Mouse (Mus musculus): ENCODE data around the gene Stx1b. TPM values are rescaled to one million over a fixed set of nuclear protein-coding genes. Genes with fewer than 3 reads are reported as not detected.

Stx1b gene
- total and polyA plus RNA-seq, 3 experiments, result 0.77 to 3.8 (median 1.1) TPM

DNA sequence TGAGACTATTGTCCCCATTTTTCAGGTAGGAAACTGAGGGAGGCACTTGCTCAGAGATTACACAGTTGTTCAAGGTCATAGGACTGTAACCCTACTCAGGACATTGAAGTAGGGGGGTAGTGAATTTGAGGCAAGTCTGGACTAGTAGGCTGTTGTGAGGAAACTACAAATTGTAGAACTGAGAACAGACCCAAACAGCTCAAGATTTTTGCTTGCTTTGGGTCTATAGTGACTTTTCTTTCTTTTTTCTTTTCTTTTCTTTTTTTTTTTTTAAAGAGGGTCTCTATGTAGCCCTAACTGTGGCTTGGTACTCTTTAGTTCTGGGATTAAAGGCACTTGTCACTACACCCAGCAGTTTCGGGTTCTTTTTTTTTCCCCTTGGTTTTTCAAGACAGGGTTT, 51.8 kb downstream of the Stx1b start:
- WGBS, result 88% methylated on average over 1 of the region's 1 CpGs
- Histone ChIP-seq H3K4me1 (ENCODE audit: control insufficient read depth, insufficient read depth, low read length) (peaks cover 4% of the 10 kb centered on the region; the same call in 1 of the 2 replicates), H3K27me3 (ENCODE audit: control insufficient read depth, insufficient read depth, low read length) (no peaks in the 10 kb centered on the region), H3K9ac (ENCODE audit: low read depth, low read length) (no peak overlapping the region), H3K27ac (no peak overlapping the region), H3K36me3 (ENCODE audit: control insufficient read depth, insufficient read depth, low read length) (no peaks in the 10 kb centered on the region), H3K4me3 (no peak overlapping the region), H3K79me2 (replicated peaks; ENCODE audit: control insufficient read depth, insufficient read depth, low read length) (no peaks in the 10 kb centered on the region)
- DNase-seq, result no peak
- no peak for TF ChIP-seq EP300 (IDR thresholded peaks at IDR 0.05; ENCODE audit: insufficient read depth, low read depth, low read length)
- no peak for TF ChIP-seq POLR2A (IDR thresholded peaks at IDR 0.05; ENCODE audit: insufficient read depth, low read depth, low read length)
- no peak for TF ChIP-seq CTCF (IDR thresholded peaks at IDR 0.05)
- intact Hi-C loops (cut with DNase I), result no loop called here

DNA sequence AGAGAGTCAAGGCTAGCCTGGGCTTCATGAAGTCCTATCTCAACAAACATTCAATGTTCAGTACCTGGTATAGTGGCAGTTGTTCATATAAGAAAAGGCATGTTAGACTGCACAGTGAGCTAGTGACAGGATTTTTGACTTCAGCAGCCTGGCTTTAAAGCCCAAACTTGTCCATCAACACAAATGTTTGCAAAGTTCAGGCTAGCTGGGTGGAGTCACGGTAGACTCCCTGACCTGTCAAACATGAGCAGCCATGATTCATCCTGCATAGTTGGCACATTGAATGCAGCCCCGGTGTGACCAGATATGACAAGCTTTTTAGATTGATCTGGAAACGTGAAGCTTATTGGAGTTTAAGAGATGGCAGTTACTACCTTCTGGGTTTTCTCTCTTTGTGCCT, 52.3 kb downstream of the Stx1b start:
- intact Hi-C loops (cut with DNase I), result no loop called here
- WGBS, result 47% methylated on average over 3 of the region's 3 CpGs

DNA sequence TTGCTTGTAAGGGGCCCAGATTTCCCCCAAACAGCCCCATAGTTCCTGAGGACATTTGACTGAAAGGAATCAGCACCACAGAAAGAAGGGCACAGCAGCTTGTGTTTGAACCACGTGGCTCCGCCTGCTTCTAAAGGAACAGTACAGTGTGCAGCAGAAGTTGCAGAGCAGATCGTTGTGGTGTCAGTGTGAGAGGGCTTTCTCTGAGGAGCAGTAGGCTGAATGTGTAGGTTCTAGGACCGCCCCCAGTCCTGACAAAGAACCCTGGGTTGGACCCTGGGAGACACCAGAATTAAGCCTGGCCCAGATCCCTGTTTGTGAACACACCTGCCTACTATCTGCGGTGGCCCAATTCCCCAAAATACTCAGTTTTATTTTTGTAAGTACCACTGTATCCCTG, 53.1 kb downstream of the Stx1b start:
- Histone ChIP-seq H3K79me2 (replicated peaks; ENCODE audit: control insufficient read depth, insufficient read depth, low read length) (no peaks in the 10 kb centered on the region), H3K36me3 (ENCODE audit: control insufficient read depth, insufficient read depth, low read length) (no peaks in the 10 kb centered on the region), H3K9ac (ENCODE audit: low read depth, low read length) (no peak overlapping the region), H3K4me3 (no peak overlapping the region), H3K27ac (no peak overlapping the region), H3K27me3 (ENCODE audit: control insufficient read depth, insufficient read depth, low read length) (no peaks in the 10 kb centered on the region), H3K4me1 (ENCODE audit: control insufficient read depth, insufficient read depth, low read length) (peaks cover 4% of the 10 kb centered on the region; the same call in 1 of the 2 replicates)
- no peak for TF ChIP-seq POLR2A (IDR thresholded peaks at IDR 0.05; ENCODE audit: insufficient read depth, low read depth, low read length)
- no peak for TF ChIP-seq EP300 (IDR thresholded peaks at IDR 0.05; ENCODE audit: insufficient read depth, low read depth, low read length)
- TF ChIP-seq CTCF (IDR thresholded peaks at IDR 0.05), result no peak
- no peak for DNase-seq
- intact Hi-C loops (cut with DNase I), result no loop called here
- WGBS, result 69% methylated on average over 5 of the region's 5 CpGs

More for the DNA sequence above, 52.3 kb downstream of the Stx1b start:
- no peaks in the 10 kb centered on the region for H3K36me3 ChIP-seq (ENCODE audit: control insufficient read depth, insufficient read depth, low read length)
- TF ChIP-seq EP300 (IDR thresholded peaks at IDR 0.05; ENCODE audit: insufficient read depth, low read depth, low read length), result no peak
- no peak for TF ChIP-seq POLR2A (IDR thresholded peaks at IDR 0.05; ENCODE audit: insufficient read depth, low read depth, low read length)
- TF ChIP-seq CTCF (IDR thresholded peaks at IDR 0.05), result no peak
- no peak for DNase-seq
- H3K9ac ChIP-seq (ENCODE audit: low read depth, low read length), result no peak overlapping the region
- H3K4me3 ChIP-seq, result no peak overlapping the region
- peaks cover 4% of the 10 kb centered on the region; the same call in 1 of the 2 replicates for H3K4me1 ChIP-seq (ENCODE audit: control insufficient read depth, insufficient read depth, low read length)
- no peak overlapping the region for H3K27ac ChIP-seq
- no peaks in the 10 kb centered on the region for H3K27me3 ChIP-seq (ENCODE audit: control insufficient read depth, insufficient read depth, low read length)
- no peaks in the 10 kb centered on the region for H3K79me2 ChIP-seq (replicated peaks; ENCODE audit: control insufficient read depth, insufficient read depth, low read length)

DNA sequence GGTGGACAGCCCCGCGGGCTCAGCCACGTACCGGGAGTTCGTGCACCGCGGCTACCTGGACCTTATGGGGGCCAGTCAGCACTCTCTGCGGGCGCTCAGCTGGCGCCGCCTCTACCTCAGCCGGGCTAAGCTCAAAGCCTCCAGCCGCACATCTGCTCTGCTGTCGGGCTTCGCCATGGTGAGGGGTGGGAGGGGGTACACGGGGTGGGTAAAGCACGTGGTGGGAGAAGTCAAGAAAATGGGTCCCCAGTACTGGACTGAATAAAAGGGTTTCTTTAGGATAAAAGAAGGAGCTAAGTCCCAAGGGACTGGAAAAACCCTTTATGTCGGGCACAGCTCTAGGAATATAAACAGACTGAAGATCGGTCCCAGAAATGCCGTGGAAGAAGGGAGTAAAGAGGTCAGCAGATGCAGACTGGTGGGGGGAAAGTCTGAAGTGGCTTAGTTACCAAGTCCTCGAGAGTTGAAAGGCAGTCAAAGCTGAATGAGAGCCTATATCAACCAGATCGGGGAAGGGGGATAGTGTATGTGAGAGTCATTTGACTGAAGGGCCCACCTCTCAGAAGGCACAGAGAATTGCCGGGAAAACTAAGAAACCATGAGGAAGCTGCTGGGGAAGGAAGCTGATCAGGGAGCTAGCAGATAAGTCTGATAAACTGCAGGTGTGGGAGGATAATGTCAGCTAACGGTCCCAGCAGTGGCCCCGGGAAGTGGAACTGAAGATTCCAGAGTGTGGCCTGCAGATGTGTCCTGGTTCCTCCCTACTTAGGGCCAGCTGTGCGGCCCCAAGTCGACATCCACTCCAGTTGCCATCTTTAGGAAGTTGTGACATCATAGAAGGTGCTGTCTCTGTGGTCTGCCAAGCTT, 54.1 kb downstream of the Stx1b start:
- Histone ChIP-seq H3K36me3 (ENCODE audit: control insufficient read depth, insufficient read depth, low read length) (no peaks in the 10 kb centered on the region), H3K4me1 (ENCODE audit: control insufficient read depth, insufficient read depth, low read length) (peaks cover 4% of the 10 kb centered on the region; the same call in 1 of the 2 replicates), H3K27me3 (ENCODE audit: control insufficient read depth, insufficient read depth, low read length) (no peaks in the 10 kb centered on the region), H3K9ac (ENCODE audit: low read depth, low read length) (peak overlapping the region; percentile 99), H3K79me2 (replicated peaks; ENCODE audit: control insufficient read depth, insufficient read depth, low read length) (no peaks in the 10 kb centered on the region), H3K4me3 (peak overlapping the region; percentile 93), H3K27ac (peak overlapping the region; percentile 93)
- WGBS, result 3% methylated on average over 27 of the region's 27 CpGs
- TF ChIP-seq EP300 (IDR thresholded peaks at IDR 0.05; ENCODE audit: insufficient read depth, low read depth, low read length), result 0 out of 2 replicates have a peak, but pooled peaks have one; percentile 11
- TF ChIP-seq POLR2A (IDR thresholded peaks at IDR 0.05; ENCODE audit: insufficient read depth, low read depth, low read length), result no peak
- DNase-seq, result peak; percentile 28 to 40
- intact Hi-C loops (cut with DNase I), result no loop called here

DNA sequence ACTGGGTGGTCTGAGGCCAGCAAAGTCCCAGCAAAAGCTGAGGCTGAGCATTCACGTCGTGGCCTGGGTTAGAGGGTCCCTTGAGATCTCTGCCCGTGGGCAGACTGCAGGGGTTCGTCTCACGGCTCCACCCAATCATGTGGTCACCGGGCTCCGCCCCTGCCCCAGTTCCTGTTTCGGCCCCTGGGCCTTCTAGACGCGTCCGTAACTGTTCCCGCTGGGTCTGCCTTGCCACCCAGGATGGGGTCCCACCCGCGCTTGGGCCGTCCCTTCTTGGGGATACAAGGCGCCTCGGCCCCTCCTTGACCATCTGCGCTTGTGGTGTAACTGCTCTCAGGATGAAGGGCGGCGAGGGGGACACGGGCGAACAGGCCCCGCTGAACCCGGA, 54.7 kb downstream of the Stx1b start, which contains the start of gene Orai3:
TSS of gene Orai3 (plus strand) at position 165 of the 388 bp plus-strand sequence.
- no peaks in the 10 kb centered on the region for H3K36me3 ChIP-seq (ENCODE audit: control insufficient read depth, insufficient read depth, low read length)
- H3K27ac ChIP-seq, result peak within 1 kb of the TSS; percentile 93
- TF ChIP-seq POLR2A (IDR thresholded peaks at IDR 0.05; ENCODE audit: insufficient read depth, low read depth, low read length) (peak; percentile 98), CTCF (IDR thresholded peaks at IDR 0.05) (no peak)
- peak within 1 kb of the TSS; percentile 99 for H3K9ac ChIP-seq (ENCODE audit: low read depth, low read length)
- peaks cover 4% of the 10 kb centered on the region; the same call in 1 of the 2 replicates for H3K4me1 ChIP-seq (ENCODE audit: control insufficient read depth, insufficient read depth, low read length)
- H3K4me3 ChIP-seq, result peak within 1 kb of the TSS; percentile 93
- no peaks in the 10 kb centered on the region for H3K79me2 ChIP-seq (replicated peaks; ENCODE audit: control insufficient read depth, insufficient read depth, low read length)
- H3K27me3 ChIP-seq (ENCODE audit: control insufficient read depth, insufficient read depth, low read length), result no peaks in the 10 kb centered on the region
- WGBS, result under 1% methylated on average over 24 of the region's 24 CpGs
- peak; percentile 93 to 94 for DNase-seq
- intact Hi-C loops (cut with DNase I), result loop anchor here (5.0 to 10.0 kb wide), 2 partner anchors 182 to 255 kb away; partner anchors contain the start of genes Ccdc189, Gm42715, Rnf40 and Srcap

All from heart, adult 2 months (tissue).